Mouse (Mus musculus) heart, embryonic 11.5 days (tissue): ENCODE data around the gene Prdm16. TPM values are rescaled to one million over a fixed set of nuclear protein-coding genes. Genes with fewer than 3 reads are reported as not detected.
A peak's percentile ranks its signal among the peaks of the same experiment; 100 is the strongest.

Experiments used
- ATAC-seq: fragments of 200-750 bp; cut with Nextera tagmentation; replicated peaks from 2 replicates; pipeline ENCODE4 v1.8.0; 2017; ENCODE audit warnings: moderate library complexity; ENCODE audit not compliant: insufficient number of reproducible peaks, low FRiP score, low TSS enrichment
- H3K27ac ChIP-seq: fragments of 300-500 bp; sonication (generic); 2 replicates; pipeline ENCODE4 v1.5.1; 2014; ENCODE audit warnings: mild to moderate bottlenecking, low read depth, low read length
- H3K27me3 ChIP-seq: fragments of 300-500 bp; sonication (generic); 2 replicates; pipeline ENCODE4 v1.6.1; 2014; ENCODE audit warnings: mild to moderate bottlenecking, low read length, mixed read lengths; ENCODE audit not compliant: control insufficient read depth, insufficient read depth
- H3K36me3 ChIP-seq: fragments of 300-500 bp; sonication (generic); 2 replicates; pipeline ENCODE4 v1.6.1; 2014; ENCODE audit warnings: mild to moderate bottlenecking, low read length, moderate library complexity, mixed read lengths; ENCODE audit not compliant: control insufficient read depth, insufficient read depth
- H3K4me1 ChIP-seq: fragments of 300-500 bp; sonication (generic); 2 replicates; pipeline ENCODE4 v1.6.1; 2014; ENCODE audit warnings: low read length; ENCODE audit not compliant: control insufficient read depth, insufficient read depth
- H3K4me2 ChIP-seq: fragments of 300-500 bp; sonication (generic); 2 replicates; pipeline ENCODE4 v1.6.1; 2014; ENCODE audit warnings: mild to moderate bottlenecking, moderate library complexity
- H3K4me3 ChIP-seq: fragments of 300-500 bp; sonication (generic); 2 replicates; pipeline ENCODE4 v1.5.1; 2014; ENCODE audit warnings: low read depth, low read length
- H3K9ac ChIP-seq: fragments of 300-500 bp; sonication (generic); 2 replicates; pipeline ENCODE4 v1.6.1; 2014; ENCODE audit warnings: mild to moderate bottlenecking, low read depth, low read length, moderate library complexity
- H3K9me3 ChIP-seq: fragments of 300-500 bp; sonication (generic); replicated peaks from 2 replicates; pipeline ENCODE4 v1.6.1; 2016; ENCODE audit warnings: low read length; ENCODE audit not compliant: control insufficient read depth
- WGBS: fragments of 180-500 bp; shearing (Covaris S2); extraction: QIAGEN DNeasy Blood & Tissue Kit; methylation state at CpG from one replicate; pipeline ENCODE4 v1.1.7; 2014; ENCODE audit not compliant: insufficient replicate concordance; 5-methylcytosine and 5-hydroxymethylcytosine counted together
- polyA plus RNA-seq: library from polyadenylated mRNA; unstranded; fragments of >200 nt; fragmentation: Nextera tagmentation; extraction: Ambion mirVana; gene quantifications from 2 replicates; pipeline ENCODE4 v1.2.1, GENCODE M21; 2014

The Prdm16 gene
- polyA plus RNA-seq, 1 experiment from 2014 or later, result 14.2 TPM

- peaks cover 29% of the 10 kb centered on the region for H3K27me3 ChIP-seq
- H3K9ac ChIP-seq, result no peak overlapping the region
- ATAC-seq, result no peak
- H3K36me3 ChIP-seq, result no peaks in the 10 kb centered on the region
- H3K4me2 ChIP-seq, result no peak overlapping the region
- 36% methylated on average over 9 of the region's 9 CpGs for WGBS
- H3K27ac ChIP-seq, result no peak overlapping the region
- no peaks in the 10 kb centered on the region for H3K9me3 ChIP-seq
- no peak overlapping the region for H3K4me3 ChIP-seq
- H3K4me1 ChIP-seq, result peaks cover 25% of the 10 kb centered on the region
These were observed 338.9 kb downstream of the Prdm16 start for GRCm38 (mm10) chr4:154297761-154298160.

DNA sequence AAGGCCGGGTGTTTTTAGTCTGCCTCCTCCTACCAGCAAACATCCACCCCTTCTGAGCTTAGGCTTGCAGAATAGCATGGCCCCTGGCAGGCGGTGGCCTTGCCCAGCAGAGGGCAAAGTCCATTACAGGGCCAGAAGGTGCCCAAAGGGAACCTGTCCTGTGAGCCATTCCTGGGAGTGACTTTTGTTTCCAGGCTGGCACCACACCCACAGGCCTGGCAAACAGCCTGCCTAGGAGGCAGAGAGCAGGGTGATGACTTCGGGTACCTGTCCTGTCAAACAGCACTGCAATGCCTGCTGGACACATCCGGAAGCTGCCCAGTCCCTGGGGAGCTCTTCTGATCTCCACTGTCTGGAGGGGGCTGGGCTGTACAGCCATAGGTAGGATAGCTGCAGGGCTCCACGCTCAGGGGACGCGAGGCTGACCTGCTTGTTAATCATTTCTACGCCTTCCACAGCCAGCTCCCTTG is 342.4 kb downstream of the Prdm16 start:
- Histone ChIP-seq H3K9me3 (no peaks in the 10 kb centered on the region), H3K9ac (no peak overlapping the region), H3K4me3 (no peak overlapping the region), H3K36me3 (no peaks in the 10 kb centered on the region), H3K4me2 (no peak overlapping the region), H3K27ac (no peak overlapping the region), H3K4me1 (peaks cover 20% of the 10 kb centered on the region), H3K27me3 (peaks cover 7% of the 10 kb centered on the region)
- ATAC-seq, result no peak
- WGBS, result 28% methylated on average over 8 of the region's 8 CpGs

DNA sequence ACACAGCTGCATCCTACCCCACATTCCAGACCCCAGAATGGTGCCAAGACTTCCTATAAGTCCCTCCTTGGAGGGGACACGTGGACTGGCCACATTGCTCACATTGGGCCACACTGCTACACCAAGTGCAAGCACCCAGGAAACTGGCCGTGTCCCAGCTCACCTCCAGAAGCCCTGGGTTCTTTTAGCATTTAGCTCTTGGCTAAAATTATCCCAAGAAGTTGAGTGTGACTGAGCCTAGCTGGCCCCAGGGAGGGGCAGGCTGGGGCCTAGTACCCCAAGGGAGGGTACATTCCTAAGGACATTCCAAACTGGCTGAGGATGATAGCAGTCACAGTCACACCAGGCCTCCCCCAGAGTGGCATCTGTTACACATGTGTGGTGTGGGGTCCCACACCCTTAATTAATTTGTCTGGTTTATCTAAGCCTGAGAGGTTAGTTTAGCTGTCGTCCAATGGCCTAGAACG is 342.9 kb downstream of the Prdm16 start:
- Histone ChIP-seq H3K27ac (0 out of 2 replicates have a peak overlapping the region, but pooled peaks have one; percentile 17), H3K27me3 (peaks cover 4% of the 10 kb centered on the region; the same call in 1 of the 2 replicates), H3K4me3 (no peak overlapping the region), H3K4me2 (no peak overlapping the region), H3K9me3 (no peaks in the 10 kb centered on the region), H3K4me1 (peaks cover 20% of the 10 kb centered on the region), H3K9ac (no peak overlapping the region), H3K36me3 (no peaks in the 10 kb centered on the region)
- 0 out of 2 replicates have a peak, but pooled peaks have one; percentile 15 for ATAC-seq
- WGBS, result 28% methylated on average over 4 of the region's 4 CpGs

- no peaks in the 10 kb centered on the region for H3K27me3 ChIP-seq
- H3K27ac ChIP-seq, result no peak overlapping the region
- no peak overlapping the region for H3K9ac ChIP-seq
- no peaks in the 10 kb centered on the region for H3K4me1 ChIP-seq
- no peaks in the 10 kb centered on the region; the same call in 1 of the 2 replicates for H3K36me3 ChIP-seq
- 64% methylated on average over 7 of the region's 7 CpGs for WGBS
- no peak for ATAC-seq
- H3K4me2 ChIP-seq, result no peak overlapping the region
- H3K9me3 ChIP-seq, result no peaks in the 10 kb centered on the region
- H3K4me3 ChIP-seq, result no peak overlapping the region
These were observed 353.0 kb downstream of the Prdm16 start for GRCm38 (mm10) chr4:154283671-154284070.

DNA sequence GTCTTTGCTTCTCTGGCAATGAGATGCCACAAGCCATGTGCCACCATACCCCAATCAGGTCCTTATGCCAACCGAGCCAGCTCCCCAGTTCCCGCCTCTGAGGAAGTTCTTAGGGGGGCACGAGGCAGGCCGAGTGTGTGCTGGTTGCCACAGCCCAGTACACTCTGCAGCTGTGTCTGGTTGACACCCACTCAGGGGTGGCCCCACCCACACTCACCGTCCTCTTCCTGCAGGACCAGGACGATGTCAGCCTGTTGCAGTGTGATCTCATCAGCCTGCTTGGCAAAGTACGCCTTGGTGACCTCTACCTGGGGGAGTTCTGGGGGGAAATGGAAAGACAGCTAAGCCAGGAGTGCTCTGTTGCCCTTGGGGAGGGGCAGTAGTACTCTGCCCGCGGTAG is 357.2 kb downstream of the Prdm16 start:
- no peak overlapping the region for H3K9ac ChIP-seq
- no peaks in the 10 kb centered on the region for H3K9me3 ChIP-seq
- WGBS, result 67% methylated on average over 9 of the region's 9 CpGs
- no peaks in the 10 kb centered on the region for H3K4me1 ChIP-seq
- no peak; the same call in 1 of the 2 replicates for ATAC-seq
- H3K36me3 ChIP-seq, result no peaks in the 10 kb centered on the region
- H3K4me3 ChIP-seq, result no peak overlapping the region
- H3K4me2 ChIP-seq, result no peak overlapping the region
- H3K27ac ChIP-seq, result no peak overlapping the region
- no peaks in the 10 kb centered on the region for H3K27me3 ChIP-seq

GRCm38 (mm10) chr4:154273000-154273399 is 363.7 kb downstream of the Prdm16 start:
- ATAC-seq, result no peak
- Histone ChIP-seq H3K36me3 (no peaks in the 10 kb centered on the region), H3K4me3 (no peak overlapping the region), H3K27me3 (no peaks in the 10 kb centered on the region; the same call in 1 of the 2 replicates), H3K4me1 (no peaks in the 10 kb centered on the region), H3K9me3 (no peaks in the 10 kb centered on the region), H3K9ac (no peak overlapping the region), H3K27ac (no peak overlapping the region), H3K4me2 (no peak overlapping the region)
- WGBS, result 53% methylated on average over 3 of the region's 3 CpGs

DNA sequence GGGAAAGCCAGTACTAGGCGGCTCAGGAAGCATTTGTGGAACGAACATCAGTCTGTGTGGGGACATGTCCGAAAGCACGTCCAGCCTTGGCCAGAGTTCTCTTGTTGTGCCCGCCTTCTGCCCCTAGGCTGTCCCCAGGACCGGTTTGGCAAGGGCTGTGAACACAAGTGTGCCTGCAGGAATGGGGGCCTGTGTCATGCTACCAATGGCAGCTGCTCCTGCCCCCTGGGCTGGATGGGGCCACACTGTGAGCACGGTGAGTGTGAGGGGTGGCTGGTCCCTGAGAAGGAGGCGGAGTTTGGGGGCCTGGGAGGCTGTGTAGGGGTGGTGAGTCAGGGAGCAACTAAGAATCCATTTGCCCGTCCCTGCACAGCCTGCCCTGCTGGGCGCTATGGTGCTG is 367.2 kb downstream of the Prdm16 start:
- H3K4me2 ChIP-seq, result no peak overlapping the region
- ATAC-seq, result no peak
- H3K27ac ChIP-seq, result no peak overlapping the region
- no peaks in the 10 kb centered on the region for H3K4me1 ChIP-seq
- no peaks in the 10 kb centered on the region for H3K36me3 ChIP-seq
- no peaks in the 10 kb centered on the region; the same call in 1 of the 2 replicates for H3K27me3 ChIP-seq
- H3K9ac ChIP-seq, result no peak overlapping the region
- H3K9me3 ChIP-seq, result no peaks in the 10 kb centered on the region
- H3K4me3 ChIP-seq, result no peak overlapping the region
- 50% methylated on average over 10 of the region's 10 CpGs for WGBS

DNA sequence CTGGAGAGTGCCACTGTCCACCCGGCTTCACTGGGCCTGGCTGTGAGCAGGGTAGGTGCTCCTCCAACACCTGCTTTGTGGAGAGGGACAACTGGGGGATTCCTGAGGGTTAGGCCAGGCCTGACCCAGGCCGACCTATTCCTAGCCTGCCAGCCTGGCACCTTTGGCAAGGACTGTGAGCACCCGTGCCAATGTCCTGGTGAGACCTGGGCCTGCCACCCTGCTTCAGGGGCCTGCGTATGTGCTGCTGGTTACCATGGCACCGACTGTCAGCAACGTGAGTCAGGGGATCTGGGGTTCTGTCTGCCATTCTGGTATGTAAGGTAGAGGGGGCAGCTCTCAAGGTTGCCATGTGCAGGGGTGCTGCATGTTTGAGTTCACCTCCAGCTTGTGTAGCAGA is 369.2 kb downstream of the Prdm16 start:
- no peak overlapping the region for H3K27ac ChIP-seq
- no peak overlapping the region for H3K9ac ChIP-seq
- no peaks in the 10 kb centered on the region for H3K9me3 ChIP-seq
- H3K4me2 ChIP-seq, result no peak overlapping the region
- no peak overlapping the region for H3K4me3 ChIP-seq
- WGBS, result 79% methylated on average over 6 of the region's 6 CpGs
- H3K36me3 ChIP-seq, result no peaks in the 10 kb centered on the region
- no peaks in the 10 kb centered on the region; the same call in 1 of the 2 replicates for H3K27me3 ChIP-seq
- ATAC-seq, result no peak
- H3K4me1 ChIP-seq, result no peaks in the 10 kb centered on the region
